In genomic region chr4:119245556-119245955, GRCm38 (mm10) we compare ENCODE assay signal across 9 mouse cellular contexts. TPM values are rescaled to one million over a fixed set of nuclear protein-coding genes. Genes with fewer than 3 reads are reported as not detected.
DNase-seq lines count a peak whose midpoint lies in the region; ATAC-seq lines count a peak whose summit lies in the region.
"Had no signal": no experiment of that assay in that cellular context is flagged by ENCODE, and none has a peak within 500 bp of the region (broad histone marks: within the 10 kb centered on the region; RNA-seq: fewer than 3 reads in every experiment).

No protein-coding gene starts in this region.

- peak; percentile 25; the same call in 1 of the 2 replicates for ATAC-seq in forebrain, embryonic 14.5 days
- no peak for ATAC-seq in granulocyte monocyte progenitor cell, adult 5-6 weeks (replicated peaks; ENCODE audit: poor library complexity, severe bottlenecking)

- H3K9ac ChIP-seq in forebrain, embryonic 14.5 days (ENCODE audit: low read length), result no peak overlapping the region

- H3K36me3 ChIP-seq in forebrain, embryonic 14.5 days (ENCODE audit: control insufficient read depth, insufficient read depth, low read length), result peaks cover 41% of the 10 kb centered on the region

- no peak overlapping the region for H3K4me3 ChIP-seq in forebrain, embryonic 14.5 days (ENCODE audit: low read depth, low read length)
- H3K4me3 ChIP-seq: heart, adult 2 months had no signal

- no peak overlapping the region for H3K4me2 ChIP-seq in forebrain, embryonic 14.5 days (ENCODE audit: low read length)

- H3K27ac ChIP-seq in forebrain, embryonic 14.5 days (ENCODE audit: low read depth, low read length), result peak overlapping the region; percentile 60; the same call in 1 of the 2 replicates
- H3K27ac ChIP-seq: heart, adult 2 months had no signal

- H3K4me1 ChIP-seq in forebrain, embryonic 14.5 days (ENCODE audit: control insufficient read depth, insufficient read depth, low read length), result no peaks in the 10 kb centered on the region

- DNase-seq in kidney, adult 18-20 months, result peak; percentile 52
- DNase-seq in kidney, postnatal 14 days, result no peak
- peak; percentile 63 for DNase-seq in forebrain, embryonic 14.5 days (ENCODE audit: low spot score)
- peak; percentile 32 to 38 for DNase-seq in heart, postnatal 36 days
- DNase-seq in right cerebral cortex, adult 18-20 months, result peak; percentile 86
- no peak for DNase-seq in gastrocnemius, adult 8-10 months (ENCODE audit: low spot score in 2 of 2)
- DNase-seq in thymus, adult 18-20 months, result no peak

- intact Hi-C loops in heart, postnatal 36 days (cut with DNase I), result loop anchor here (5.0 to 10.0 kb wide), 5 partner anchors 77 to 489 kb away; partner anchors contain the start of genes Foxj3, Frg2f1, Hivep3 and Ppcs

- H3K27me3 ChIP-seq in forebrain, embryonic 14.5 days (replicated peaks; ENCODE audit: control insufficient read depth, insufficient read depth, low read length), result no peaks in the 10 kb centered on the region

- 49% methylated on average over 7 of the region's 7 CpGs for WGBS in forebrain, embryonic 14.5 days

- no peaks in the 10 kb centered on the region for H3K9me3 ChIP-seq in forebrain, embryonic 14.5 days (replicated peaks; ENCODE audit: control insufficient read depth, low read length)

RNA-seq across cellular contexts. Expression of gene Cldn19, which starts 9.7 kb away (rescaled TPM):
- 0.13 and 0.35 TPM in 2 replicates for polyA plus RNA-seq in forebrain, embryonic 14.5 days (2014; fragmentation: Nextera tagmentation; extraction: Ambion mirVana)
- not detected for total RNA-seq in heart, postnatal 36 days (2021)
- total RNA-seq in gastrocnemius, adult 8-10 months (2022), result 1 to 10 TPM in 2 of 4 experiments, under 1 TPM in 2; 0.46 to 1.1 (median 0.95) TPM
- total RNA-seq in granulocyte monocyte progenitor cell, adult 5-6 weeks (2014; fragmentation: Nextera tagmentation), result not detected in 2 replicates
- not detected in 2 replicates for total RNA-seq in granulocyte monocyte progenitor cell, adult 5-6 weeks (2017)
- total RNA-seq: heart, adult 2 months had no signal

RNA-seq across cellular contexts. Expression of gene P3h1, which starts 12.8 kb away (rescaled TPM):
- 8.0 and 9.5 TPM in 2 replicates for polyA plus RNA-seq in forebrain, embryonic 14.5 days (2014; fragmentation: Nextera tagmentation; extraction: Ambion mirVana)
- 10 to 100 TPM; 13.3 to 15.1 TPM for total RNA-seq in heart, postnatal 36 days (2021)
- total RNA-seq in gastrocnemius, adult 8-10 months (2022), result 10 to 100 TPM; 10.6 to 12.0 (median 11.1) TPM
- total RNA-seq in granulocyte monocyte progenitor cell, adult 5-6 weeks (2014; fragmentation: Nextera tagmentation), result 14.0 and 14.7 TPM in 2 replicates
- 14.7 and 15.9 TPM in 2 replicates for total RNA-seq in granulocyte monocyte progenitor cell, adult 5-6 weeks (2017)

RNA-seq across cellular contexts. Expression of gene AU022252, which starts 13.0 kb away (rescaled TPM):
- 25.5 and 28.8 TPM in 2 replicates for polyA plus RNA-seq in forebrain, embryonic 14.5 days (2014; fragmentation: Nextera tagmentation; extraction: Ambion mirVana)
- total RNA-seq in heart, postnatal 36 days (2021), result 10 to 100 TPM; 22.2 to 24.5 TPM
- 10 to 100 TPM; 29.7 to 35.6 (median 31.5) TPM for total RNA-seq in gastrocnemius, adult 8-10 months (2022)
- total RNA-seq in granulocyte monocyte progenitor cell, adult 5-6 weeks (2014; fragmentation: Nextera tagmentation), result 5.3 and 11.2 TPM in 2 replicates
- 9.3 and 23.6 TPM in 2 replicates for total RNA-seq in granulocyte monocyte progenitor cell, adult 5-6 weeks (2017)

RNA-seq across cellular contexts. Expression of gene Tmem269, which starts 27.5 kb away (rescaled TPM):
- 0.22 and 0.48 TPM in 2 replicates for polyA plus RNA-seq in forebrain, embryonic 14.5 days (2014; fragmentation: Nextera tagmentation; extraction: Ambion mirVana)
- not detected for total RNA-seq in heart, postnatal 36 days (2021)
- under 1 TPM in 1 of 4 experiments, not detected in 3; 0.24 TPM for total RNA-seq in gastrocnemius, adult 8-10 months (2022)
- not detected in 2 replicates for total RNA-seq in granulocyte monocyte progenitor cell, adult 5-6 weeks (2014; fragmentation: Nextera tagmentation)
- not detected in 2 replicates for total RNA-seq in granulocyte monocyte progenitor cell, adult 5-6 weeks (2017)
- total RNA-seq: heart, adult 2 months had no signal

RNA-seq across cellular contexts. Expression of gene Ybx1, which starts 48.8 kb away (rescaled TPM):
- 963 and 964 TPM in 2 replicates for polyA plus RNA-seq in forebrain, embryonic 14.5 days (2014; fragmentation: Nextera tagmentation; extraction: Ambion mirVana)
- total RNA-seq in heart, postnatal 36 days (2021), result 100 to 1,000 TPM; 786 to 814 TPM
- total RNA-seq in gastrocnemius, adult 8-10 months (2022), result 100 to 1,000 TPM; 604 to 694 (median 660) TPM
- 1,162 and 1,300 TPM in 2 replicates for total RNA-seq in granulocyte monocyte progenitor cell, adult 5-6 weeks (2014; fragmentation: Nextera tagmentation)
- 1,625 and 1,634 TPM in 2 replicates for total RNA-seq in granulocyte monocyte progenitor cell, adult 5-6 weeks (2017)

Comparison
In these comparisons a context has a peak if more than half of its experiments do, and no peak if none do; other contexts are left out.
1. DNase-seq: peak in kidney, adult 18-20 months (single experiment), forebrain, embryonic 14.5 days (single experiment), heart, postnatal 36 days (2 of 2) and right cerebral cortex, adult 18-20 months (single experiment); none in kidney, postnatal 14 days (single experiment), gastrocnemius, adult 8-10 months (0 of 2) and thymus, adult 18-20 months (0 of 2).